Mouse (Mus musculus) liver, adult 2 months (tissue): ENCODE measurements at regions not wholly inside any gene's neighbourhood (a gene's known extent, or its start where the extent isn't known, plus 50 kb on each side); places are given as distances from the start of the nearest gene placed in this dataset.

ENCODE experiments used
- CTCF ChIP-seq: fragments of 200-500 bp; IDR thresholded peaks from 2 replicates; pipeline ENCODE4 v1.5.1; 2011; ENCODE audit warnings: low read depth, low read length, control low read depth
- POLR2A ChIP-seq: fragments of 200-500 bp; IDR thresholded peaks from 2 replicates; pipeline ENCODE4 v1.6.1; 2011; ENCODE audit warnings: low read length, control low read depth; ENCODE audit not compliant: insufficient read depth; ENCODE audit errors: extremely low read depth

- TF ChIP-seq CTCF = no peak
- TF ChIP-seq POLR2A = no peak
These were observed 138.0 kb downstream of the Fam43a start for GRCm38 (mm10) chr16:30737524-30737923.
